Mouse (Mus musculus): ENCODE results near the gene Higd1a. TPM values are rescaled to one million over a fixed set of nuclear protein-coding genes. Genes with fewer than 3 reads are reported as not detected.

The Higd1a gene
- polyA plus RNA-seq, 1 experiment from 2014 or later: 163 TPM

DNA sequence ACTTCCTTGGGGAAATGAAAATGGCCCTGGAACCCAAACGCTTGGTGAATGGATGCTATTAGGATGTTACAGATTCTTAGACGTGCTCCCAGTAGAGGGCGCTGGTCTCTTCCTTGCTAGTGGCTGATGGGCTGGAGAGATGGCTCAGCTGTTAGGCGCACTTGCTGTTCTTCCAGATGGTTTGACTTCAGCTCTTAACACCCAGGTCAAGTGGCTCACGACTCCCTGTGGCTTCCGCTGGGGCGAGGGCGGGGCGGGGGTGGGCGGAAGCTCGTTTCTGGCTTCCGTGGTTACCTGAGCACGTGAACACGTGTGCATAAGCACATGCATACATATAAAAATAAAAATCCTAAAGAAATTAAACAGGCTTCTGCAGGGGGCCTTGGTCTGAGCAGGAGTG is 22.7 kb upstream of the Higd1a start:
- no peaks in the 10 kb centered on the region for H3K4me1 ChIP-seq (ENCODE audit: insufficient read depth)
- WGBS: 19% methylated on average over 14 of the region's 14 CpGs
- no peaks in the 10 kb centered on the region for H3K9me3 ChIP-seq (ENCODE audit: low read depth, low read length)
- H3K27me3 ChIP-seq (ENCODE audit: insufficient read depth, low read length): no peaks in the 10 kb centered on the region
- H3K27ac ChIP-seq (ENCODE audit: low read depth): no peak overlapping the region
- ATAC-seq (ENCODE audit: insufficient read depth) (peak; percentile 38; the same call in 1 of the 2 replicates), DNase-seq (peak; percentile 79)
- no peak overlapping the region for H3K4me3 ChIP-seq (ENCODE audit: low read depth, low read length)
- H3K4me2 ChIP-seq: 0 out of 2 replicates have a peak overlapping the region, but pooled peaks have one; percentile 18
- H3K36me3 ChIP-seq (ENCODE audit: insufficient read depth): no peaks in the 10 kb centered on the region
- peak; percentile 66 for TF ChIP-seq CTCF (IDR thresholded peaks at IDR 0.05; ENCODE audit: low read depth)
- H3K9ac ChIP-seq: no peak overlapping the region

DNA sequence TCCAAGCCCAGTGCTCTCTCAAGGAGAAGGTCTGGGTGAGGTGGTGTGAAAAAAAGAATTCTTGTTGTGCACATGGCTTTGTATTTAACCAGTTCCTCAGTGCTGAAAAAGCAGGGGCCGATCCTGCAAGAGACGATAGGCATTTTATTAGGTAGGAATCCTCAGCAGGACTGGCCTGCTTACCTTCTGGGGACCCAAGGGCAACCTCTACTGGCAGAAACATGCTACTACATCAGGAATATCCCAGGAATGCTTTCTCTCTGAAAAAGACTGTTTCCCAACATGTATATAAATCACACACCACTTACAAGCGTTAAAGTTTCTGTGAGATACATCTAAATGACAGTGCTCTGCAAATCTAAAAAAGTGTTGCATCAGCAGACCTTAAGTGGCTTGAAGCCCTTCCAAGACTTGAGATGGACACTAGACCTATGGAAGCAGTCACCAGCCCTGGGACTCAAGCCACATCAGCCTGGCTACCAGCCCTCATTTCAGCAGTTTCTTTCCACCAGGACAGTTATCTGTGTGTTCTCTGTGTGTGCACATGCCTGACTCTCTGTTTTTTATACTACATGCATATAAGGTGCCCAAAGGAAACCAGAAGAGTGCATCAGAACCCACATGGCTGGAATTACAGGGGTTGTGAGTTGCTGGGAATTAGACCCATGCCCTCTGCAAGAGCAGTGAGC is 19.0 kb upstream of the Higd1a start:
- Histone ChIP-seq H3K36me3 (ENCODE audit: insufficient read depth) (no peaks in the 10 kb centered on the region), H3K27ac (ENCODE audit: low read depth) (no peak overlapping the region), H3K9me3 (ENCODE audit: low read depth, low read length) (no peaks in the 10 kb centered on the region), H3K27me3 (ENCODE audit: insufficient read depth, low read length) (no peaks in the 10 kb centered on the region), H3K4me2 (no peak overlapping the region), H3K9ac (no peak overlapping the region), H3K4me1 (ENCODE audit: insufficient read depth) (no peaks in the 10 kb centered on the region), H3K4me3 (ENCODE audit: low read depth, low read length) (no peak overlapping the region)
- 10% methylated on average over 3 of the region's 3 CpGs for WGBS
- DNase-seq (peak; percentile 86), ATAC-seq (ENCODE audit: insufficient read depth) (no peak)
- peak; percentile 89 for TF ChIP-seq CTCF (IDR thresholded peaks at IDR 0.05; ENCODE audit: low read depth)

DNA sequence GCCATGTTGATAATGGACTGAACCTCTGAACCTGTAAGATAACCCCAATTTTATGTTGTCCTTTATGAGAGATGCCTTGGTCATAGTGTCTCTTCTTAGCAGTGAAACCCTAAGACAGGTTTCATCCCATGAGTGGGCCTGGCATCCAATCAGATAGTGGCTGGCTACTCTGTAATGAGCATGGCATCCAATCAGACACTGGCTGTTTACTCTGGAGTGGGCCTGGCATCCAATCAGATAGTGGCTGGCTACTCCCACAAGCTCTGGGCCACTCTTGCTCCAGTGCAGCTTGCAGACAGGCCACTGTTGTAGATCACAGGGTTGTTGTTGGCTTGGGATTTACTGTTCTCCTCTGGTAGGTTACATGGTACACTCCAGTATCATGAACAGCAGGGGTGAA is 15.4 kb upstream of the Higd1a start:
- Histone ChIP-seq H3K9me3 (ENCODE audit: low read depth, low read length) (no peaks in the 10 kb centered on the region), H3K4me2 (no peak overlapping the region), H3K4me3 (ENCODE audit: low read depth, low read length) (no peak overlapping the region), H3K4me1 (ENCODE audit: insufficient read depth) (0 out of 2 replicates have a peak, but pooled peaks cover 5% of the 10 kb centered on the region), H3K27me3 (ENCODE audit: insufficient read depth, low read length) (no peaks in the 10 kb centered on the region), H3K9ac (no peak overlapping the region), H3K27ac (ENCODE audit: low read depth) (no peak overlapping the region), H3K36me3 (ENCODE audit: insufficient read depth) (no peaks in the 10 kb centered on the region)
- DNase-seq: no peak
- no peak for TF ChIP-seq CTCF (IDR thresholded peaks at IDR 0.05; ENCODE audit: low read depth)
- ATAC-seq (ENCODE audit: insufficient read depth): no peak

DNA sequence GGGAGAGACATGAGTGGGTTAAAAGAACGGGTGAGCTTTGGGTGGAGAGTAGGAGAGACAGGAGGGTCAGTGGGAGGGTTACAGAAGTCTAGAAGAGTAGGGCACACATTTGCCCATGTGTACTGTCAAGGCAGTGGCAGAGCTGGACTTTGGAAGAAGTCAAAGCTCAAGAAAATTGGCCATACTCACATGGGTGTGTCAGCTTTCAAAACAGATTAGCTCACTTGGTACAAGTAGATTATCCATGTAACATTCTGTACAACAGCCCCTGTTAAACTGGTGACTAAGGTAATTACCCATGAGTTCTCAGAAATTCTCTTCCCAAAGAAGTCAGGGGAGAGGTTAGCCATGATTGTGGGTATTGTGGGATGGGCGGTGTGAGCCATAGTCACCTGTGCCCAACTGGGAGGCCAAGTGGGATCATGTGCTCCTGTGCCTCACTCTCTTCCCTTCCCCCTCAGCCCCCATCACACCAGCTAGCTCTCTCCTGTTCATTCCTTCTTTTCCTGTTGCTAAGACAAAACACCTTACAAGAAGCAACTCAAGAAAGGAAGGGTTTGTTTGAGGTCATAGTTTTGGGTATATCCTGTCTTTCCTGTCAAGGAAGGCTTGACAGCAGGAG is 14.0 kb upstream of the Higd1a start:
- no peak overlapping the region for H3K9ac ChIP-seq
- H3K4me1 ChIP-seq (ENCODE audit: insufficient read depth): 0 out of 2 replicates have a peak, but pooled peaks cover 6% of the 10 kb centered on the region
- ATAC-seq (ENCODE audit: insufficient read depth) (no peak), DNase-seq (no peak)
- H3K9me3 ChIP-seq (ENCODE audit: low read depth, low read length): no peaks in the 10 kb centered on the region
- no peak overlapping the region for H3K4me2 ChIP-seq
- 77% methylated on average over 2 of the region's 2 CpGs for WGBS
- H3K27ac ChIP-seq (ENCODE audit: low read depth): no peak overlapping the region
- TF ChIP-seq CTCF (IDR thresholded peaks at IDR 0.05; ENCODE audit: low read depth): no peak
- no peak overlapping the region for H3K4me3 ChIP-seq (ENCODE audit: low read depth, low read length)
- H3K27me3 ChIP-seq (ENCODE audit: insufficient read depth, low read length): no peaks in the 10 kb centered on the region
- no peaks in the 10 kb centered on the region for H3K36me3 ChIP-seq (ENCODE audit: insufficient read depth)

DNA sequence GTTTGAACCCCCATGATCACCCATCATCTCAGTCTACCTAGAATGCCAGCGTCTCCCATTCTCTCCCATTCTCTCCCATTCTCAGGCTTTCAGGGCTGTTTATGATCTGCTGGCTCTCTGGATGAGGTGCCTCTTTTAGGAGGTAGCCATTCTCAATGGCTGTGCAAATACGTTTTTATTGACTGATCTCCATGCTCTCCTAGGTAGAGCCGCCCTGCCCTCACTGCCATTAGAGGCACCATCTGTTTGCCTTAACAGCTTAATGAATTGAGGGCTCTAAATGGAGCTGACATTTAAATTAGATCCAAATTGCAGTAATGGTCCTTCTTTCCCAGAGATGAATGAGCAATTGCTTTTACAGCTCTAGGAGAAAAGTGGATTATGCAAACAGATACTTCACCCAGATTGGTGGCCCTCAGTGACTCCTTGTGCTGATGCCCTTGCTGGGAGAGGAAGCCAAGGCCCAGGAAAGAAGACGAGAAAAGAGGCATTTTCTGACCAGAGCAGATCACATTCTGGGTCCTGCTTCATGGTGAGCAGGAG is 11.9 kb upstream of the Higd1a start:
- 55% methylated on average over 4 of the region's 4 CpGs for WGBS
- no peaks in the 10 kb centered on the region for H3K36me3 ChIP-seq (ENCODE audit: insufficient read depth)
- TF ChIP-seq CTCF (IDR thresholded peaks at IDR 0.05; ENCODE audit: low read depth): no peak

DNA sequence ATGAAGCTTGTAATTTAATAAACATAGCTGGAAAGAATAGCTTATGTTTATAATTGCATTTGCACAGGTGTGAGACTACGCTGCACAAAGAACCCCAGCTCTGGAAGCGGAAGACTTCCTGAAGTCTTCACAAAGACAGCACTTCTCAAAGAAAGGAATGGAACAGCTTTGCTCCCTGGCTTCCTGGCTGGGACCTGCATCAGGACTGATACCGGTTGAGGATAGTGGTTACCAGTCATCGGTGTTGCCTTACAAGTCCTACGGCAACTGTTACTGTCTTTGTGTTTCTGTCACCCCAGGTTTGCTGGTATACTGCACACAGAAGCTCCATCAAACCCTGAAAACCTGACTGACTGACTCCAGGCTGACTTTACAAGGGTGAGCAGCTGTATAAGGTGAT is 11.3 kb upstream of the Higd1a start:
- DNase-seq (no peak), ATAC-seq (ENCODE audit: insufficient read depth) (no peak)
- H3K9ac ChIP-seq: no peak overlapping the region
- no peak overlapping the region for H3K4me3 ChIP-seq (ENCODE audit: low read depth, low read length)
- H3K36me3 ChIP-seq (ENCODE audit: insufficient read depth): no peaks in the 10 kb centered on the region
- H3K4me2 ChIP-seq: no peak overlapping the region
- 81% methylated on average over 5 of the region's 5 CpGs for WGBS
- H3K27me3 ChIP-seq (ENCODE audit: insufficient read depth, low read length): no peaks in the 10 kb centered on the region
- H3K27ac ChIP-seq (ENCODE audit: low read depth): no peak overlapping the region
- no peaks in the 10 kb centered on the region for H3K9me3 ChIP-seq (ENCODE audit: low read depth, low read length)
- 0 out of 2 replicates have a peak, but pooled peaks cover 10% of the 10 kb centered on the region for H3K4me1 ChIP-seq (ENCODE audit: insufficient read depth)
- no peak for TF ChIP-seq CTCF (IDR thresholded peaks at IDR 0.05; ENCODE audit: low read depth)

More for the DNA sequence above, 11.9 kb upstream of the Higd1a start:
- H3K27ac ChIP-seq (ENCODE audit: low read depth): no peak overlapping the region
- no peak overlapping the region for H3K9ac ChIP-seq
- H3K4me1 ChIP-seq (ENCODE audit: insufficient read depth): 0 out of 2 replicates have a peak, but pooled peaks cover 6% of the 10 kb centered on the region
- no peak overlapping the region for H3K4me2 ChIP-seq
- no peak overlapping the region for H3K4me3 ChIP-seq (ENCODE audit: low read depth, low read length)
- ATAC-seq (ENCODE audit: insufficient read depth): no peak
- no peaks in the 10 kb centered on the region for H3K27me3 ChIP-seq (ENCODE audit: insufficient read depth, low read length)
- no peak for DNase-seq
- no peaks in the 10 kb centered on the region for H3K9me3 ChIP-seq (ENCODE audit: low read depth, low read length)

DNA sequence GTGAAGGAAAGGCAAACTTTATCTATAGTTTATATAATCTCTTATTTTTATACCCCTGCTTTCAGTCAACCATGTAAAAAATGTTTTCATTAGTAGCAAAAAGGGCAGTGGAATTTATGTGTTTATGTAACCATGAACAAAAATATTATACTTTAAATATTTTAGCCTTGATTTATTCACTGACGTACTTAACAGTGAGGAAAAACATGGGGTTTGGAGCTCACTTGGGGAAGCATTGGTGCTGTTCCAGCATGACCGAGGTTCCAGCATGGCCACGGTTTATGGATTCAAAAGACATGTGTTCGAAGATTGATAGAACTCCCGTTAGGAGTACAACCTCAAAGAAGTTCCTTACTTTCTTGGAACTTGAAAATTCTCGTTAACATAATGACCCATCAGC is 10.1 kb upstream of the Higd1a start:
- ATAC-seq (ENCODE audit: insufficient read depth): peak; percentile 67

More for the DNA sequence above, 10.1 kb upstream of the Higd1a start:
- no peak overlapping the region for H3K9ac ChIP-seq
- no peak for TF ChIP-seq CTCF (IDR thresholded peaks at IDR 0.05; ENCODE audit: low read depth)
- DNase-seq: peak; percentile 72
- H3K36me3 ChIP-seq (ENCODE audit: insufficient read depth): no peaks in the 10 kb centered on the region
- H3K27me3 ChIP-seq (ENCODE audit: insufficient read depth, low read length): no peaks in the 10 kb centered on the region
- H3K27ac ChIP-seq (ENCODE audit: low read depth): peak overlapping the region; percentile 54; the same call in 1 of the 2 replicates
- no peaks in the 10 kb centered on the region for H3K9me3 ChIP-seq (ENCODE audit: low read depth, low read length)
- 0 out of 2 replicates have a peak, but pooled peaks cover 12% of the 10 kb centered on the region for H3K4me1 ChIP-seq (ENCODE audit: insufficient read depth)
- H3K4me2 ChIP-seq: no peak overlapping the region
- no peak overlapping the region for H3K4me3 ChIP-seq (ENCODE audit: low read depth, low read length)
- 44% methylated on average over 6 of the region's 6 CpGs for WGBS
